Mouse (Mus musculus): ENCODE measurements around the gene Nr4a3.

Gene Nr4a3

DNA sequence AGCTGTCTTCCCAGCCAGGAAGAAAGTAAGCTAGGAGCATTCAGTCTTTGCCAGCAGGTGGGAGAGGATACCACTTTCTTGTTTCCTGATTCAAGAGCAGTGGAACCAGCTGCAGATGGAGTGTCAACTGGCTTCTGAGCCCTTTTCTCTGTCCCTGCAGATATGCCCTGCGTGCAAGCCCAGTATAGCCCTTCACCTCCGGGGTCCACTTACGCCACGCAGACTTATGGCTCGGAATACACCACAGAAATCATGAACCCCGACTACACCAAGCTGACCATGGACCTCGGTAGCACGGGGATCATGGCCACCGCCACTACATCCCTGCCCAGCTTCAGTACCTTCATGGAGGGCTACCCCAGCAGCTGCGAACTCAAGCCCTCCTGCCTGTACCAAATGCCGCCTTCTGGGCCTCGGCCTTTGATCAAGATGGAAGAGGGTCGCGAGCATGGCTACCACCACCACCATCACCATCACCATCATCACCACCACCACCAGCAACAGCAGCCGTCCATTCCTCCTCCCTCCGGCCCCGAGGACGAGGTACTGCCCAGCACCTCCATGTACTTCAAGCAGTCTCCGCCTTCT lies 6.2 kb downstream of the Nr4a3 start:
- DNase-seq = no peak

DNA sequence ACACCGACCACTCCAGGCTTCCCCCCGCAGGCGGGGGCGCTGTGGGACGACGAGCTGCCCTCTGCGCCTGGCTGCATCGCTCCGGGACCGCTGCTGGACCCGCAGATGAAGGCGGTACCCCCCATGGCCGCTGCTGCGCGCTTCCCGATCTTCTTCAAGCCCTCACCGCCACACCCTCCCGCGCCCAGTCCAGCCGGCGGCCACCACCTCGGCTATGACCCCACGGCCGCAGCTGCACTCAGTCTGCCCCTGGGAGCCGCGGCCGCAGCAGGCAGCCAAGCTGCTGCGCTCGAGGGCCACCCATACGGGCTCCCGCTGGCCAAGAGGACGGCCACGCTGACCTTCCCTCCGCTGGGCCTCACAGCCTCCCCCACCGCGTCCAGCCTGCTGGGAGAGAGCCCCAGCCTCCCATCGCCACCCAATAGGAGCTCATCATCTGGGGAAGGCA lies 6.7 kb downstream of the Nr4a3 start:
- DNase-seq = peak in 1 of 2 experiments; percentile 28

DNA sequence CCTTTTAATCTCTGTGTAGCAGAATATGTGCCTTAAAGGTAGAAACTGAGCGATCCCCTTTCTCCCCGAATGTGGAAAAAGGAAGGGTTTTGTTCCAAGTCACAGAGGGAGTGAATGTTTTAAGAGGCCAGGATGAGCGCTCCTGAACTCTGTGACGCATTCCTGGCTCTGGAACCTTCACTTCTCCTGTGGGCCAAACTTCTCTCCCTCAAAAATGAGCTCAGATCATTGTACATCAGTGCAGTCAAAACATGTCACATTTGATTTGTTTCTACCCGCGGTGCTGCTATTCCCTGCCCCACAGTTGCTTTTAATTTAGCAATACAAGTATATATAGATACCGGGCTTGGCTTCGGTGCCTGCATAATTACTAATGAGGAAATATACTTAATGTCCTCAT lies 16.8 kb downstream of the Nr4a3 start:
- DNase-seq = no peak

- no peak for DNase-seq
These were observed 19.4 kb downstream of the Nr4a3 start for GRCm38 (mm10) chr4:48064311-48064710.

DNA sequence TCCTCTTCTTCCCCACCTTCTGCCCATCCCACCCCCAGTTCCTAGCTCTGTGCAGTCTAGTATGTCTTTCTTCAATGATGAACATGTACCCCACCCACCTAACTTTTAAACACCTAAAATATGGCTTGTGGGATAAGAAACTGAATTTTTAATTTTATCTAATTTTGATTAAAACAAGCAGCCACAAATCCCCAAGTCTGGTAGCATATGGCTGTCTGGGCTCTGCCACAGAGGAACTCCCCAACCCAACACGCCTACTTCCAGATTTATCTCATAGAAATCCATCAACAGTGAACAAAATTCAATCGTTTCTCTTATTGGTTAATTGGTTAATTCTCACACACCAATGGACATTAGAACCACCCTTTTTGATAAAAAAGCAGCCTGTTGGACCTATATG lies 21.7 kb downstream of the Nr4a3 start:
- no peak for DNase-seq

DNA sequence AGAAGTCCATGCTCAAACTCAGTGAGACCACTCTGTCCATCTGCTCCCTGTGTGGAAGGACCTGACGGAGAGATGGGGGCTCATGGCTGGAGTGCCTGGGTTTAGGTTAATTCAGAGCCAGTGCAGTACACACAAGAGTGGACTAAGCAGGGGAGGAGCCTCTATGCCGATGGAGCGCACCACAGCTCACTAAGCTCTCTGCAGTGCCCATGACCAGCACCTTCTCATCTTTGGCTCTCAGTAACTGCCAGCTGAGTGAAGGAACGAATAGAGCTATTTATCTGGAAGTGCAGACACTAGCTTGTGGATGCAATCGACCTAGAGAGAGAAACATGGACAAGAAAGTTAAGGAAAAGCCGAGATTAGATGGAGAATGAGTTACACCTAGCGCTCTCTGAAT lies 24.2 kb downstream of the Nr4a3 start:
- DNase-seq = no peak

DNA sequence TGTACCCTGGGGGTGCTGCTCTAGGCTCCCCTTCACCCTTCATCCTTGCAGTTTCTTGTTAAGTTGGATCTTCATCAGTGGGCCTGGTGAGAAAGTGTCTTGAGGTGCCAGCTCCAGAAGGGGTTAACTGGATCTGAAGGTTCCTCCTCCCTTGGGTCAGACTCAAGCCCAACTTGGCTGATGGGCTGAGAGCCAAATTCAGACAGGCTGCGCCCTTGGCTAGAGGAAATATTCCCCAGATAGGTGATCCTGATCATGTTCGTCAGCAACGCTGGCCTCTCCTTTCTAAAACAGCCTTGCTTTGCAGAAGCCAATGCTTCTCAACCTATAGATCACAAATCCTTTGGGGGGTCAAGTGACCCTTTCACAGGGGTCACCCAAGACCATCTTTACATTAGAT lies 27.1 kb downstream of the Nr4a3 start:
- DNase-seq = no peak

GRCm38 (mm10) chr4:48073325-48073724 lies 28.4 kb downstream of the Nr4a3 start:
- no peak for DNase-seq

- DNase-seq = no peak
These were observed 29.7 kb downstream of the Nr4a3 start for GRCm38 (mm10) chr4:48074451-48075240.

- peak; percentile 41 to 54 for DNase-seq
These were observed 31.9 kb downstream of the Nr4a3 start for GRCm38 (mm10) chr4:48076693-48077471.

GRCm38 (mm10) chr4:48078213-48078612 lies 33.3 kb downstream of the Nr4a3 start:
- DNase-seq = no peak

DNA sequence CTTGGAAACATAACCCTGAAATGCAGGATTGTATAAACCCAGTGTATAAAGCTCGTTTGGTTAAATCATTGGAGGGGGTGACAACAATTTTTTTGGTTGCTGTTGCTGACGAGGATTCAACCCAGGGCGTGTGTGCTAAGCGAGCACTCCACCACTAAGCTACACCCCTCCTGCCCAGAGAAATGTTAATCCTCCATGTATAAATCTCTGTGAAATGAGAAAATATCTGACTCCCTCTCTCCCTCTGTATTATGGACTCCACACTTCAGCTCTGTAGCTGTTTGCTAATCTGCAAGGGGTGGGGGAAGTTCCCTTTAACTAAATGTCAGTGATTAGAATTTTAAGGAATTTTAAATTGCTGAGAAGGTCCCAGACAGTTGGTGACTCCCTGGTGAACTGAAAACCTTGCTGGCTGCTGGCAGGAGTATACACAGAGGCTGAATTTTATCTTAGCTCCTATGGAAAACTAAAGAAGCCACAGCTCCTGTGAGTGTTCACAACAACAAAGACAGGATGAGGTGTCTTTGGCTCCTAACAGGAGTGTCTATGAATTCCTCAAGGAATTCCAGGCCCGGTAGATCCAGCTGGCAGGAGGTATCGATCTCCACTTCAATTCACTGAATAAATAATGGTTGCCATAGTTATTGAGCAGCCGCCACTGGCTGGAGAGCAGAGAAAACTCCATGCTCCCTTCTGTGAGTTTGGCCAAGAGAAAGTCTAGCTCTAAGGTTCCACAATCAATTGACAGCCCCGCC lies 34.5 kb downstream of the Nr4a3 start:
- DNase-seq = no peak

- no peak for DNase-seq
These were observed 38.5 kb downstream of the Nr4a3 start for GRCm38 (mm10) chr4:48083452-48083851.

DNA sequence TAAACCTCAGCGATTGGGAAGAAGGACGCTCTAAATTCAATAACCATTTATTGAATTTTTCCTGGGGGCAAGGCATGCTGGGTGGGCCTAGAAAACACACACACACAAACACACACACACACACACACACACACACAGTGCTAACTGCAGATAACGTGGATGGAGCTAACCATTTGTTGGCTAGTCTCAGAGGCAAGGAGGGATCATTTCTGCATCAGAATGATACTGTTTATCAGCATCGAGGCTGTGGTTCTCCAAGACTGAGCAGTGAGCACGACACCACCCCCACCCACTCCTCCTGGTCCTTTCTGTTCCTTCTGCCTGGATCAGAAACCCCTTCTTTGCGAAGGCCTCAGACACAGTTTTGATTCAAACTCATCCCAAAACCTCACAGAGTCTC lies 41.7 kb downstream of the Nr4a3 start:
- DNase-seq = no peak

DNA sequence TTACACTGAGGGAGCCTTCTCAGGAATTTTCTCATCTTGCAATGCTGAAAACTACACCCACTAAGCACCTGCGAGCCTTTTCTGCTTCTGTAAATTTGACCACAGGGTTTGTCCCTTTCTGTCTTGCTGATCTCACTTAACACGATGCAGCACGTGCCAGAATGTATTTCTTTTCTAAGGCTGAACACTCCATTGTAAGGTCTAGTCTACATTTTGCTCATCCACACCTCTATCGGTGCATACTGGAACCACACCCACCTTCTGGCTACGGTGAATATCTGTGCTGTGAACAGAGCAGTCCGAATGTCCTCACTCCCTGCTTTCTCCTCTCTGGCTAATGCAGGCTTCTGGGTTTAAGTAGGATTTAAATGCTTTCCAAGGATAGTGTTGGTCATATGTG lies 42.5 kb downstream of the Nr4a3 start:
- DNase-seq = no peak

DNA sequence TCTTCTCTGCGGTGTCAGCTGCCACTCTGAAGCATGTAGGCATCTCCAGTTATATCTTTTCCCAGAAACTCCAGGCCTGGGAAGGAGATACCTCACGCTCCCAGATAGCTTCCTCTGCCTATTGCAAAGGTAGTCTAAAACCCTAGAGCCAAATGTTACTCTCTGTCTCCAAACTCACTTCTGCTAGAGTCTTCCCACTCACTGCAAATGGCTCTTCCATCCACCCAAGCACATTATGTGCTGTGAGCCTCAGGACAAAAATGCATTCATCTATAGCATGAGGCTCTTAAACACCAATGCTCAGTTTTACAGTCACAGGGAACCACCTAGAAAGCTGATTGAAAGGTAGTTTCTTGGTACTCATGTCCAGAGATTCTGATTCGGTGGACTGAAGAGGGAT lies 48.3 kb downstream of the Nr4a3 start:
- no peak for DNase-seq

GRCm38 (mm10) chr4:48100217-48100616 lies 55.3 kb downstream of the Nr4a3 start:
- DNase-seq = no peak

DNA sequence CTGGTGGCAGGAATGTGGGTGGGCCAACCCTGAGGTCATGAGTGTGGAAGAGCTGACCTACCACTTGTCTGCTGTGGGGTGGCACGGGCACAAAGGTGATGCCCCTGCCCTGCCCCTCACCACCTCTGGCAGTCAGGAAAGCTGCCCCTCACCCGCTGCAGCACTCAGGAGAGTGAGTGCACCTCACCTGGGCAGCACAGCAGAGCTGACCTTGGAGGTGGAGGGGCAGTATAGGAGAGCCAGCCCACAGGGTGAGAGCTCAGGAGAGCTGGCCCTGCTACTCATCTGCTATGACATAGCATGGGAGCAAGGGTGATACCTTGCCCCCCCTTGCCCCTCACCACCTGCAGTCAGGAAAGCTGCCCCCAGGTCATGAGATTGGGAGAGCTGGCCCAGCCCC lies 57.0 kb downstream of the Nr4a3 start:
- DNase-seq = no peak

DNA sequence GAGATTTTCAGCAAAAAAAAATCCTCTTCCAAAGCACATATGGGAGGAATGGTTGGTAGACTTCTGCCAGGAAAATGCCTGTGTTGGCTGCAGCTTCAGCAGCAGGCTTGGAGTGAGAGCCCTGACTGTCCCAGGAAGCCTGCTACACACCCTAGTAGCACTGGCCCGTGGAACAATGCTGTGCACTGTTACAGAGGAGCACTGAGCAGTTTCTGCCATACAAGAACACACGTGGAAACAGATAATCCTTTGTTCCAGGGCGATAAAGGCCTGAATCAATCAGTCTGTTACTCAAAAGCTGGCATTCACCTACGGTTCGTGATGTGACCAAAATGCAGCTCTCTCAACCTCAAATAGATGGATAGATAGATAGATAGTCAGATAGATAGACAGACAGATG lies 60.4 kb downstream of the Nr4a3 start:
- no peak for DNase-seq

DNA sequence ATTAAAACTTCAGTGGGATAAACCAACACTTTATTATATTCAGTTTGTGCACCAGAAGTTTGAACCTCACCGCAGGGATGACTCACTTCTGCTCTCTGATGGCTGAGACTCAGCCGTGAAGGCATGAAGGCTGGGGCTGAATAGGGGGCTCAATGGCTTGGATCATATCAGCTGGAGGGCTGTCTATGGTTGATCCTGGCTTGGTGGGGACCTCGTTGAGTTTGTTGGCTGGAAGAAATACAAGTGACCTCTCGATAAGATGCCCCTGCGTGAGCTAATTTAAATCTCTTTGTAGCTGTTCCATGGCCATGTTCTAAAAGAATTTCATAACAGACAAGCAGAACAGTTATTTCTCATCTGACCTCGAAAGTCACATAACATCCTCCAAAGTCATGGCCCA lies 62.1 kb downstream of the Nr4a3 start:
- DNase-seq = no peak

DNA sequence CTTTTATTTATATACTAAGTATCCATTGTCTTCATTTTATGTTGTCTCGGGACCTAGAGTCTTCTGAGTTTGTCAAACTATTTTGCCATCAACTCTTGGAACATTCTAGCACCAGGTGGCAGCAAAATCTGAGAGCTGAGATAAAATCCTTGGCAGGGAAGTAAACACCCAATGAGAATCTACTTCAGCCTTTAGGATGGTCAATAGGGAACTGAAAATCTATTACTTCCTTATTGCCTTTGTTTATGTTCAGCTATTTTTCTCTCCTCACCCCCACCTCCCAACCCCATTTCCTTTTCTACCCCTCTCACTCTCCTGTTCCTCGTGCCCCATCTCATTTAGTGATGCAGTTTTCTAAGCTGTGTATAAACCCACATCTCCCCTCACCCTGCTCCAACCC lies 63.6 kb downstream of the Nr4a3 start:
- DNase-seq = peak in 1 of 2 experiments; percentile 9

DNA sequence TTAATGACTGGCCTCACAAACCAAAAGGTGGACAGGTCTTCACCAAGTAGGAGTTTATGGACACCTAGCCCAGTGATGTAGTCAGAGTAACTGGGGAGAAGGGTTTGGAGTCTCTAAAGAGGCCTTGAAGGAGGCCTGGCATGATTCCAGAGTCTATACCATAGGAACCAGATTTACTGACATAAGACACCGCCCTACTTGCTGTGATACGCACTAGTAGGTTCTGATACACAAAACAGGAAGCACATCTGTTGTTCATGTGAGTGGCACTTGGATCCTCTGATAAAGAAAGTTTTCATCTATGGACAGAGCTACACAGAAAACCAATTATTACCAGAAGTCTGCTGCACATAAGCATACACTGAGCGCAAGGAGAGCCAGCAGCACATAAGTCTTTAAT lies 65.4 kb downstream of the Nr4a3 start:
- no peak for DNase-seq

DNA sequence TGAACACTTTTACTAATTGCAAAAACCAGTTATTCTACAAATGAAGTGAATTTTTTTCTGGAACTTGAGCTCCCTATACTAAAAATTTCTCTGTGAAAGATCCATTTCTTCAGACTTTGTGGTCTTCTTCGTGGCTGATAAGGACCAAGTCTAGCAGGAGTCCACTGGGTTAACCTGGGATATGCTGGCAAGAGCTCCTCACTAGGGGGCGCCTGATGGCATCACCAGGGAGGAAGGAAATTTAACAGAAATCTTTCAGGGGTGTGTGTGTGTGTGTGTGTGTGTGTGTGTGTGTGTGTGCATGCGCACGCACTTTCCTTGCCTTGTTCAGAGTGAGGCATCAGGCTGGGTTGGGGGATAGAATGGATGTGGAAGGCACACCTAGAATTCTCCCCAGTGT lies 71.2 kb downstream of the Nr4a3 start:
- DNase-seq = peak; percentile 20 to 68

Data from kidney, postnatal 36 days (tissue).